Mouse (Mus musculus): Measurements from ENCODE around the gene Eci3.

DNA sequence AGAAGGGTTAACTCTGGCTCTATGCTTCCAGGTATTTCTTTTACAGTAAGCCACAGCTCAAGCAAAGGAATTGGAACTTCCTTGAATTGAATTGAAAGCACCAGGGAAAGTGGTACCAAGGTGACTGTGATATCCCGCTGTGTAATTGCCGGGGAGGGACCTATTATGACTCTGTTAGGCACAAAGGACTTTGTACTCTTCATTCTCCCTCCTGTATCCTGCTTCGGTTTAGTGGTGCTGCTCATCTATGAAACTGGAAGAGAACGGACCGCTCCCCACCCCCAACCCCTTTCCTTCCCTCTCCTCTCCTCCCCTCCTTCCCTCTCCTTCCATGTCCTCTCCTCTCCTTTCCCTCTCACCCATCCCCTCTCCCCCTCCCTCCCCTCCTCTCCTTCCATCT is 1.3 kb upstream of the Eci3 start:
- TF ChIP-seq TAL1 (IDR thresholded peaks at IDR 0.05; ENCODE audit: low read length) (no peak), GATA1 (IDR thresholded peaks at IDR 0.05; ENCODE audit: low read length) (no peak)

Data from erythroblast, embryonic 14.5 days (primary cell).